In genomic region chr7:36829710-36830109, GRCm38 (mm10) we compare ENCODE assay signal across 19 mouse cellular contexts.
DNase-seq lines count a peak whose midpoint lies in the region; ATAC-seq and TF ChIP-seq lines count a peak whose summit lies in the region.
"Had no signal": no experiment of that assay in that cellular context is flagged by ENCODE, and none has a peak within 500 bp of the region (broad histone marks: within the 10 kb centered on the region; RNA-seq: fewer than 3 reads in every experiment).

No protein-coding gene starts in this region.

- H3K9me3 ChIP-seq in forebrain, postnatal 0 days (ENCODE audit: low read length), result no peaks in the 10 kb centered on the region
- no peaks in the 10 kb centered on the region for H3K9me3 ChIP-seq in forebrain, embryonic 15.5 days
- H3K9me3 ChIP-seq in embryonic facial prominence, embryonic 15.5 days (replicated peaks), result no peaks in the 10 kb centered on the region
- H3K9me3 ChIP-seq: embryonic facial prominence, embryonic 12.5 days; forebrain, embryonic 10.5 days; heart, embryonic 12.5 days; hindbrain, embryonic 10.5 days; intestine, embryonic 15.5 days had no signal

- no peak overlapping the region for H3K4me2 ChIP-seq in forebrain, postnatal 0 days (ENCODE audit: low read depth)
- no peak overlapping the region for H3K4me2 ChIP-seq in forebrain, embryonic 15.5 days (replicated peaks)
- H3K4me2 ChIP-seq in embryonic facial prominence, embryonic 15.5 days (replicated peaks), result peak overlapping the region; percentile 17
- H3K4me2 ChIP-seq: embryonic facial prominence, embryonic 12.5 days; heart, embryonic 12.5 days; hindbrain, embryonic 14.5 days; intestine, embryonic 15.5 days had no signal

- peak; percentile 34 for DNase-seq in forebrain, postnatal 0 days
- DNase-seq in 3T3-L1 (ENCODE audit: low read depth, low spot score), result peak; percentile 2
- peak; percentile 6 for DNase-seq in brain, embryonic 14.5 days (ENCODE audit: low read depth)
- no peak for DNase-seq in cerebellum, postnatal 14 days
- DNase-seq: adrenal gland, adult 2 months; adrenal gland, postnatal 25 days; cerebellum, adult 18-20 months; cerebellum, adult 9-11 months; gastrocnemius, adult 2 months; gastrocnemius, postnatal 25 days had no signal

- no peak overlapping the region for H3K4me3 ChIP-seq in forebrain, postnatal 0 days (ENCODE audit: low read depth, low read length)
- H3K4me3 ChIP-seq in forebrain, embryonic 15.5 days, result no peak overlapping the region
- H3K4me3 ChIP-seq in embryonic facial prominence, embryonic 15.5 days (replicated peaks), result no peak overlapping the region
- H3K4me3 ChIP-seq: embryonic facial prominence, embryonic 12.5 days; erythroblast, embryonic 14.5 days; forebrain, embryonic 10.5 days; gastrocnemius, adult 2 months; heart, embryonic 12.5 days; hindbrain, embryonic 10.5 days; intestine, embryonic 15.5 days had no signal

- 65% methylated on average over 8 of the region's 8 CpGs for WGBS in forebrain, postnatal 0 days
- WGBS in forebrain, embryonic 15.5 days, result 82% methylated on average over 8 of the region's 8 CpGs
- WGBS in embryonic facial prominence, embryonic 15.5 days, result 33% methylated on average over 8 of the region's 8 CpGs

- no peaks in the 10 kb centered on the region for H3K4me1 ChIP-seq in forebrain, postnatal 0 days (ENCODE audit: insufficient read depth)
- no peaks in the 10 kb centered on the region for H3K4me1 ChIP-seq in forebrain, embryonic 15.5 days
- peaks cover 11% of the 10 kb centered on the region for H3K4me1 ChIP-seq in embryonic facial prominence, embryonic 15.5 days
- H3K4me1 ChIP-seq: forebrain, embryonic 10.5 days; heart, embryonic 12.5 days; hindbrain, embryonic 10.5 days; intestine, embryonic 15.5 days had no signal

- ATAC-seq in forebrain, postnatal 0 days, result peak; percentile 38; the same call in 1 of the 2 replicates
- ATAC-seq in forebrain, embryonic 15.5 days (replicated peaks), result no peak
- ATAC-seq in embryonic facial prominence, embryonic 15.5 days (ENCODE audit: insufficient number of reproducible peaks, low FRiP score, low TSS enrichment, low read depth), result peak; percentile 77
- ATAC-seq: intestine, embryonic 15.5 days had no signal

- H3K9ac ChIP-seq in forebrain, postnatal 0 days, result no peak overlapping the region
- no peak overlapping the region for H3K9ac ChIP-seq in forebrain, embryonic 15.5 days (replicated peaks)
- H3K9ac ChIP-seq in embryonic facial prominence, embryonic 15.5 days, result no peak overlapping the region
- H3K9ac ChIP-seq: embryonic facial prominence, embryonic 12.5 days; heart, embryonic 12.5 days; hindbrain, embryonic 14.5 days; intestine, embryonic 15.5 days had no signal

- H3K27ac ChIP-seq in forebrain, postnatal 0 days (ENCODE audit: low read depth, low read length), result no peak overlapping the region
- no peak overlapping the region for H3K27ac ChIP-seq in forebrain, embryonic 15.5 days (replicated peaks)
- peak overlapping the region; percentile 41; the same call in 1 of the 2 replicates for H3K27ac ChIP-seq in embryonic facial prominence, embryonic 15.5 days (replicated peaks)
- H3K27ac ChIP-seq: embryonic facial prominence, embryonic 12.5 days; forebrain, embryonic 10.5 days; gastrocnemius, adult 2 months; hindbrain, embryonic 10.5 days; hindbrain, embryonic 14.5 days; intestine, embryonic 15.5 days had no signal

- TF ChIP-seq CTCF in forebrain, postnatal 0 days (IDR thresholded peaks at IDR 0.05; ENCODE audit: low read depth), result no peak
- no peak for TF ChIP-seq CTCF in brain, embryonic 14.5 days (IDR thresholded peaks at IDR 0.05; ENCODE audit: borderline replicate concordance, extremely low read depth, insufficient read depth, insufficient read length)

- no peak for TF ChIP-seq POLR2A in brain, embryonic 14.5 days (IDR thresholded peaks at IDR 0.05; ENCODE audit: borderline replicate concordance, extremely low read depth, insufficient read depth, insufficient read length, poor library complexity, severe bottlenecking)

- H3K27me3 ChIP-seq in forebrain, postnatal 0 days (ENCODE audit: insufficient read depth, low read length), result no peaks in the 10 kb centered on the region
- H3K27me3 ChIP-seq in forebrain, embryonic 15.5 days, result no peaks in the 10 kb centered on the region
- H3K27me3 ChIP-seq in embryonic facial prominence, embryonic 15.5 days, result 0 out of 2 replicates have a peak, but pooled peaks cover 4% of the 10 kb centered on the region
- H3K27me3 ChIP-seq: embryonic facial prominence, embryonic 12.5 days; heart, embryonic 12.5 days; intestine, embryonic 15.5 days had no signal

- H3K36me3 ChIP-seq in forebrain, postnatal 0 days (ENCODE audit: insufficient read depth), result no peaks in the 10 kb centered on the region
- no peaks in the 10 kb centered on the region for H3K36me3 ChIP-seq in forebrain, embryonic 15.5 days
- H3K36me3 ChIP-seq in embryonic facial prominence, embryonic 15.5 days, result no peaks in the 10 kb centered on the region
- H3K36me3 ChIP-seq: embryonic facial prominence, embryonic 12.5 days; forebrain, embryonic 10.5 days; heart, embryonic 12.5 days; hindbrain, embryonic 10.5 days; intestine, embryonic 15.5 days had no signal

Comparison
In these comparisons a context has a peak if more than half of its experiments do, and no peak if none do; other contexts are left out.
1. DNase-seq: peak in forebrain, postnatal 0 days (single experiment), 3T3-L1 (single experiment) and brain, embryonic 14.5 days (single experiment); none in cerebellum, postnatal 14 days (0 of 2).